ENCODE assay signal across 8 mouse cellular contexts in genomic region chr2:34913218-34914068, GRCm38 (mm10). TPM values are rescaled to one million over a fixed set of nuclear protein-coding genes. Genes with fewer than 3 reads are reported as not detected.
DNase-seq lines count a peak whose midpoint lies in the region; ATAC-seq and TF ChIP-seq lines count a peak whose summit lies in the region.

Phf19 (minus strand) TSS chr2:34914026.

- peak within 1 kb of the TSS; percentile 45 to 70 for H3K4me3 ChIP-seq in heart, embryonic 14.5 days (ENCODE audit: control insufficient read depth in 1 of 2, insufficient read depth in 1 of 2, low read depth in 1 of 2, low read length in 2 of 2)
- H3K4me3 ChIP-seq in limb, embryonic 10.5 days, result peak within 1 kb of the TSS; percentile 68
- peak within 1 kb of the TSS; percentile 43 for H3K4me3 ChIP-seq in midbrain, embryonic 15.5 days
- H3K4me3 ChIP-seq in thymus, adult 2 months (ENCODE audit: control insufficient read depth, insufficient read depth, low read length), result peak within 1 kb of the TSS; percentile 60

- peak within 1 kb of the TSS; percentile 26 to 36; a peak in 3 of 4 replicates for H3K27ac ChIP-seq in heart, embryonic 14.5 days (replicated peaks in 1 of 2; ENCODE audit: control insufficient read depth in 1 of 2, insufficient read depth in 1 of 2, low read depth in 2 of 2, low read length in 2 of 2)
- peak within 1 kb of the TSS; percentile 62 for H3K27ac ChIP-seq in limb, embryonic 10.5 days
- H3K27ac ChIP-seq in midbrain, embryonic 15.5 days, result no peak within 1 kb of the TSS
- H3K27ac ChIP-seq in thymus, adult 2 months (ENCODE audit: control insufficient read depth, insufficient read depth, low read length), result peak within 1 kb of the TSS; percentile 71

- H3K9ac ChIP-seq in heart, embryonic 14.5 days (ENCODE audit: low read length), result peak within 1 kb of the TSS; percentile 67
- H3K9ac ChIP-seq in midbrain, embryonic 15.5 days, result peak within 1 kb of the TSS; percentile 33

- peak; percentile 41; the same call in 1 of the 2 replicates for TF ChIP-seq POLR2A in thymus, adult 2 months (IDR thresholded peaks at IDR 0.05; ENCODE audit: control insufficient read depth, extremely low read depth, insufficient read depth, low read length, poor library complexity)

- H3K27me3 ChIP-seq in heart, embryonic 14.5 days (ENCODE audit: control insufficient read depth, insufficient read depth, low read length), result peaks cover 14% of the 10 kb centered on the region
- peaks cover 97% of the 10 kb centered on the region for H3K27me3 ChIP-seq in limb, embryonic 10.5 days (ENCODE audit: low read depth, poor library complexity, severe bottlenecking)
- H3K27me3 ChIP-seq in midbrain, embryonic 15.5 days (replicated peaks), result peaks cover 13% of the 10 kb centered on the region
- no peaks in the 10 kb centered on the region for H3K27me3 ChIP-seq in thymus, adult 2 months (ENCODE audit: control insufficient read depth, insufficient read depth, low read length)

- H3K9me3 ChIP-seq in heart, embryonic 14.5 days (ENCODE audit: control insufficient read depth, low read length), result no peaks in the 10 kb centered on the region
- no peaks in the 10 kb centered on the region for H3K9me3 ChIP-seq in limb, embryonic 10.5 days (replicated peaks)
- no peaks in the 10 kb centered on the region for H3K9me3 ChIP-seq in midbrain, embryonic 15.5 days

- ATAC-seq in heart, embryonic 14.5 days (ENCODE audit: insufficient number of reproducible peaks, insufficient read depth, low FRiP score, low read depth), result no peak
- peak; percentile 51 for ATAC-seq in midbrain, embryonic 15.5 days (replicated peaks)

- peaks cover 17 to 19% of the 10 kb centered on the region in 2 experiments for H3K4me1 ChIP-seq in heart, embryonic 14.5 days (ENCODE audit: control insufficient read depth in 2 of 2, insufficient read depth in 2 of 2, low read length in 2 of 2)
- peaks cover 20% of the 10 kb centered on the region for H3K4me1 ChIP-seq in limb, embryonic 10.5 days
- H3K4me1 ChIP-seq in midbrain, embryonic 15.5 days, result peaks cover 21% of the 10 kb centered on the region
- peaks cover 25% of the 10 kb centered on the region for H3K4me1 ChIP-seq in thymus, adult 2 months (replicated peaks; ENCODE audit: control insufficient read depth, insufficient read depth, low read length)

- DNase-seq in ovary, postnatal 36 days (ENCODE audit: low spot score), result peak; percentile 46
- DNase-seq in ovary, postnatal 10 days (ENCODE audit: low spot score), result no peak
- DNase-seq in embryo, embryonic 9.5 days (ENCODE audit: extremely low spot score), result peak; percentile 46
- peak; percentile 53 for DNase-seq in limb, embryonic 10.5 days (ENCODE audit: low spot score)
- DNase-seq in thymus, adult 2 months, result peak; percentile 78
- DNase-seq in right cerebral cortex, postnatal 4 days, result no peak

- H3K4me2 ChIP-seq in heart, embryonic 14.5 days (ENCODE audit: low read length), result peak within 1 kb of the TSS; percentile 94
- peak within 1 kb of the TSS; percentile 93 for H3K4me2 ChIP-seq in midbrain, embryonic 15.5 days

- TF ChIP-seq CTCF in thymus, adult 2 months (IDR thresholded peaks at IDR 0.05; ENCODE audit: borderline replicate concordance, control insufficient read depth, extremely low read depth, insufficient read depth, low read length, poor library complexity), result peak; percentile 53; the same call in 1 of the 2 replicates

- no peaks in the 10 kb centered on the region for H3K36me3 ChIP-seq in heart, embryonic 14.5 days (ENCODE audit: control insufficient read depth, insufficient read depth, low read length)
- H3K36me3 ChIP-seq in limb, embryonic 10.5 days, result no peaks in the 10 kb centered on the region
- H3K36me3 ChIP-seq in midbrain, embryonic 15.5 days (replicated peaks), result no peaks in the 10 kb centered on the region
- no peaks in the 10 kb centered on the region for H3K36me3 ChIP-seq in thymus, adult 2 months (ENCODE audit: control insufficient read depth, insufficient read depth, low read length)

- under 1% methylated on average over 64 of the region's 64 CpGs for WGBS in heart, embryonic 14.5 days
- 1% methylated on average over 56 of the region's 64 CpGs for WGBS in limb, embryonic 10.5 days
- WGBS in midbrain, embryonic 15.5 days, result under 1% methylated on average over 63 of the region's 64 CpGs
- 1% methylated on average over 61 of the region's 64 CpGs for WGBS in thymus, adult 2 months

RNA-seq across cellular contexts. Expression of gene Phf19, which starts in this region (rescaled TPM):
- polyA plus RNA-seq in heart, embryonic 14.5 days (2014; fragmentation: Nextera tagmentation; extraction: Ambion mirVana), result 3.0 and 3.1 TPM in 2 replicates
- polyA plus RNA-seq in limb, embryonic 10.5 days (2016; fragmentation: Nextera tagmentation; extraction: Ambion mirVana), result 0.50 and 0.60 TPM in 2 replicates
- polyA plus RNA-seq in midbrain, embryonic 15.5 days (2015; fragmentation: Nextera tagmentation; extraction: Ambion mirVana), result 1.5 and 2.1 TPM in 2 replicates
- polyA plus RNA-seq in thymus, adult 2 months (2012; rRNA removed), result 18.8 and 24.1 TPM in 2 replicates

Comparison
In these comparisons a context has a peak if more than half of its experiments do, and no peak if none do; other contexts are left out.
1. DNase-seq: peak in ovary, postnatal 36 days (single experiment), embryo, embryonic 9.5 days (single experiment) and thymus, adult 2 months (single experiment); none in ovary, postnatal 10 days (single experiment) and right cerebral cortex, postnatal 4 days (single experiment).
2. Peak in DNase-seq, H3K4me3 ChIP-seq and H3K27ac ChIP-seq in limb, embryonic 10.5 days; RNA of the gene not detected or under 1 TPM.
3. Peak in every context shown above with its lines, with median percentiles within 50 percentile points of each other: H3K4me3 ChIP-seq.